ENCODE assay signal across 21 mouse cellular contexts in the genomic region with DNA sequence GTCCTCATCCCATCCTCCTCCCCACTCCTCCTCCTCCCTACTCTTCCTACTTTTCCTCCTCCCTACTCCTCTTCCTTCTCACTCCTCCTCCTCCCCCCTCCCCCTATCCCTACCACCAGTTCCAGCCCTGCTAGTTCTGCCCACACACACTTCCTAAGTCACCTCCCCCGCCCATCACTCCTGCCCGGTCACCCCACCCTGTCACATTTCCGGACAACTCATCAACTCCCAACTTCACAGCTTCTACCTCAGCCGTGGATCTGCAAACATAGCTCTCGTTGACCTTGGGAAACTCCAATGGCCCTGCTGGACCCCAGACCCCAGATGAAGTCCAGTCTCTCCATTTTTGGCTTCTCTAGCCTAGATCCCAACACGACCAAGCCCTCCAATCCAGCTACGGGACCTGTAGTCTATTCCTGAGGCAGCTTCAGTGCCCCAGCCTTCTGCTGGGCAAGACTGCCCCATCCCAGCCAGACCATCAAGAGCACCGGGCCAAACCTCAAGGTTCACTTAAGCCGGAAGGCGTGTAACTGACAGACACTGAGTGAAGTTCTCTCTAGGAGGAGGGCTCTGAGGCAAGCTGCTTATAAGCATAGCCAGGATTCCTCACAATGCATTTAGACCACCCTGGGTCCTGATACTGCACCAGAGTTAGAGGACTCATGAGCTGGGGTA. TPM values are rescaled to one million over a fixed set of nuclear protein-coding genes. Genes with fewer than 3 reads are reported as not detected.
DNase-seq lines count a peak whose midpoint lies in the region; ATAC-seq and TF ChIP-seq lines count a peak whose summit lies in the region.
"Had no signal": no experiment of that assay in that cellular context is flagged by ENCODE, and none has a peak within 500 bp of the region (broad histone marks: within the 10 kb centered on the region; RNA-seq: fewer than 3 reads in every experiment).

No protein-coding gene starts in this region.

- no peaks in the 10 kb centered on the region for H3K27me3 ChIP-seq in hindbrain, embryonic 10.5 days (ENCODE audit: insufficient read depth, poor library complexity, severe bottlenecking)
- no peaks in the 10 kb centered on the region for H3K27me3 ChIP-seq in hindbrain, embryonic 11.5 days (ENCODE audit: control insufficient read depth, insufficient read depth, low read length)
- H3K27me3 ChIP-seq in liver, postnatal 0 days (ENCODE audit: insufficient read depth, low read length): no peaks in the 10 kb centered on the region
- H3K27me3 ChIP-seq in kidney, adult 2 months (replicated peaks; ENCODE audit: control insufficient read depth, insufficient read depth, low read length): no peaks in the 10 kb centered on the region
- H3K27me3 ChIP-seq: embryonic facial prominence, embryonic 12.5 days; heart, embryonic 15.5 days; limb, embryonic 12.5 days; lung, embryonic 15.5 days; neural tube, embryonic 15.5 days had no signal

- H3K9ac ChIP-seq in hindbrain, embryonic 11.5 days (ENCODE audit: low read depth, low read length): no peak overlapping the region
- H3K9ac ChIP-seq in liver, postnatal 0 days (replicated peaks): 0 out of 2 replicates have a peak overlapping the region, but pooled peaks have one; percentile 26
- H3K9ac ChIP-seq: embryonic facial prominence, embryonic 12.5 days; forebrain, postnatal 0 days; heart, embryonic 15.5 days; limb, embryonic 12.5 days; lung, embryonic 15.5 days; neural tube, embryonic 15.5 days had no signal

- no peak for ATAC-seq in hindbrain, embryonic 11.5 days (ENCODE audit: low FRiP score)
- ATAC-seq in liver, postnatal 0 days: no peak; the same call in 1 of the 2 replicates
- ATAC-seq: forebrain, postnatal 0 days; hindbrain, postnatal 0 days had no signal

- TF ChIP-seq CTCF in liver, postnatal 0 days (IDR thresholded peaks at IDR 0.05; ENCODE audit: low read depth): no peak
- TF ChIP-seq CTCF in kidney, adult 2 months (conservative IDR thresholded peaks at IDR 0.05; ENCODE audit: insufficient read depth, insufficient read length, low read depth, low read length): no peak

- no peak for TF ChIP-seq EP300 in liver, postnatal 0 days (IDR thresholded peaks at IDR 0.05; ENCODE audit: low read depth)

- WGBS in hindbrain, embryonic 10.5 days: 87% methylated on average over 10 of the region's 10 CpGs
- 82% methylated on average over 10 of the region's 10 CpGs for WGBS in hindbrain, embryonic 11.5 days
- WGBS in liver, postnatal 0 days (ENCODE audit: insufficient replicate concordance): 41% methylated on average over 10 of the region's 10 CpGs
- WGBS in kidney, adult 2 months: 48% methylated on average over 10 of the region's 10 CpGs

- no peak overlapping the region for H3K4me3 ChIP-seq in hindbrain, embryonic 10.5 days
- H3K4me3 ChIP-seq in hindbrain, embryonic 11.5 days (ENCODE audit: low read depth, low read length): no peak overlapping the region
- H3K4me3 ChIP-seq in liver, postnatal 0 days (ENCODE audit: low read depth, low read length): no peak overlapping the region
- no peak overlapping the region for H3K4me3 ChIP-seq in kidney, adult 2 months (ENCODE audit: insufficient read depth, low read depth, low read length)
- H3K4me3 ChIP-seq: embryonic facial prominence, embryonic 12.5 days; heart, embryonic 15.5 days; layer of hippocampus, adult 2 months; left cerebral cortex, adult 2 months; limb, embryonic 12.5 days; lung, embryonic 15.5 days; neural tube, embryonic 15.5 days had no signal

- no peaks in the 10 kb centered on the region for H3K9me3 ChIP-seq in hindbrain, embryonic 10.5 days
- no peaks in the 10 kb centered on the region for H3K9me3 ChIP-seq in hindbrain, embryonic 11.5 days (ENCODE audit: control insufficient read depth, low read length)
- H3K9me3 ChIP-seq in liver, postnatal 0 days (ENCODE audit: low read length): no peaks in the 10 kb centered on the region
- H3K9me3 ChIP-seq: embryonic facial prominence, embryonic 12.5 days; heart, embryonic 15.5 days; limb, embryonic 12.5 days; lung, embryonic 15.5 days; neural tube, embryonic 15.5 days had no signal

- 0 out of 2 replicates have a peak overlapping the region, but pooled peaks have one; percentile 2 for H3K27ac ChIP-seq in hindbrain, embryonic 10.5 days
- no peak overlapping the region for H3K27ac ChIP-seq in hindbrain, embryonic 11.5 days (ENCODE audit: low read depth, low read length)
- H3K27ac ChIP-seq in liver, postnatal 0 days (ENCODE audit: low read depth): peak overlapping the region; percentile 34; the same call in 1 of the 2 replicates
- no peak overlapping the region for H3K27ac ChIP-seq in kidney, adult 2 months (ENCODE audit: insufficient read depth, low read depth, low read length)
- H3K27ac ChIP-seq: embryonic facial prominence, embryonic 12.5 days; heart, embryonic 15.5 days; hindbrain, postnatal 0 days; layer of hippocampus, adult 2 months; left cerebral cortex, adult 2 months; limb, embryonic 12.5 days; lung, embryonic 15.5 days; neural tube, embryonic 15.5 days had no signal

- no peak overlapping the region for H3K4me2 ChIP-seq in hindbrain, embryonic 11.5 days (replicated peaks; ENCODE audit: low read depth, low read length)
- H3K4me2 ChIP-seq in liver, postnatal 0 days (ENCODE audit: low read depth, low read length): no peak overlapping the region
- H3K4me2 ChIP-seq: embryonic facial prominence, embryonic 12.5 days; heart, embryonic 15.5 days; limb, embryonic 12.5 days; lung, embryonic 15.5 days; midbrain, embryonic 11.5 days; neural tube, embryonic 15.5 days had no signal

- TF ChIP-seq POLR2A in kidney, adult 2 months (IDR thresholded peaks at IDR 0.05; ENCODE audit: low read depth, low read length): no peak

- H3K36me3 ChIP-seq in hindbrain, embryonic 10.5 days: no peaks in the 10 kb centered on the region
- no peaks in the 10 kb centered on the region for H3K36me3 ChIP-seq in hindbrain, embryonic 11.5 days (ENCODE audit: control insufficient read depth, insufficient read depth, low read length)
- H3K36me3 ChIP-seq in liver, postnatal 0 days (replicated peaks; ENCODE audit: insufficient read depth, low read length): no peaks in the 10 kb centered on the region
- no peaks in the 10 kb centered on the region for H3K36me3 ChIP-seq in kidney, adult 2 months (ENCODE audit: control insufficient read depth, insufficient read depth, low read length)
- H3K36me3 ChIP-seq: embryonic facial prominence, embryonic 12.5 days; heart, embryonic 15.5 days; limb, embryonic 12.5 days; lung, embryonic 15.5 days; neural tube, embryonic 15.5 days had no signal

- no peak for DNase-seq in hindbrain, embryonic 10.5 days (ENCODE audit: low spot score)
- no peak for DNase-seq in hindbrain, embryonic 11.5 days (ENCODE audit: low spot score)
- peak; percentile 78 for DNase-seq in 3134 (ENCODE audit: extremely low read depth, insufficient read length, low spot score)
- DNase-seq in ES-CJ7 (ENCODE audit: low read depth, low spot score): peak; percentile 38
- no peak for DNase-seq in liver, postnatal 0 days
- no peak for DNase-seq in adrenal gland, adult 18-20 months (ENCODE audit: low spot score in 2 of 2)
- DNase-seq in kidney, adult 2 months: no peak
- DNase-seq: cerebellum, postnatal 14 days; forebrain, postnatal 0 days; spleen, adult 18-20 months had no signal

- H3K4me1 ChIP-seq in hindbrain, embryonic 10.5 days (replicated peaks): peaks cover 13% of the 10 kb centered on the region; the same call in 1 of the 2 replicates
- no peaks in the 10 kb centered on the region for H3K4me1 ChIP-seq in hindbrain, embryonic 11.5 days (replicated peaks; ENCODE audit: control insufficient read depth, insufficient read depth, low read length)
- peaks cover 6% of the 10 kb centered on the region for H3K4me1 ChIP-seq in liver, postnatal 0 days (ENCODE audit: insufficient read depth)
- peaks cover 10% of the 10 kb centered on the region for H3K4me1 ChIP-seq in kidney, adult 2 months (ENCODE audit: control insufficient read depth, insufficient read depth, low read length)
- H3K4me1 ChIP-seq: embryonic facial prominence, embryonic 12.5 days; limb, embryonic 12.5 days; neural tube, embryonic 15.5 days had no signal

RNA-seq across cellular contexts. Expression of gene Slc45a1, which starts 42.6 kb away (rescaled TPM):
- polyA plus RNA-seq in hindbrain, embryonic 10.5 days (2016; fragmentation: Nextera tagmentation; extraction: Ambion mirVana): 2.9 and 8.4 TPM in 2 replicates
- 5.6 and 7.8 TPM in 2 replicates for polyA plus RNA-seq in hindbrain, embryonic 11.5 days (2014; fragmentation: Nextera tagmentation; extraction: Ambion mirVana)
- polyA plus RNA-seq in liver, postnatal 0 days (2015; fragmentation: Nextera tagmentation; extraction: Ambion mirVana): not detected in 2 replicates
- total RNA-seq in adrenal gland, adult 18-20 months (2021): 1 to 10 TPM in 1 of 2 experiments, under 1 TPM in 1; 0.64 to 1.1 TPM
- polyA plus RNA-seq in kidney, adult 2 months (2012; rRNA removed): 0.08 and 0.17 TPM in 2 replicates
- total RNA-seq: gastrocnemius, adult 8-10 months had no signal
- polyA plus RNA-seq: heart, embryonic 15.5 days; kidney, embryonic 14.5 days had no signal

Comparison
In these comparisons a context has a peak if more than half of its experiments do, and no peak if none do; other contexts are left out.
1. H3K27ac ChIP-seq: peak in hindbrain, embryonic 10.5 days (single experiment) and liver, postnatal 0 days (single experiment); none in hindbrain, embryonic 11.5 days (single experiment) and kidney, adult 2 months (single experiment).
2. DNase-seq: peak in 3134 (single experiment) and ES-CJ7 (single experiment); none in hindbrain, embryonic 10.5 days (single experiment), hindbrain, embryonic 11.5 days (single experiment), liver, postnatal 0 days (single experiment), adrenal gland, adult 18-20 months (0 of 2) and kidney, adult 2 months (single experiment).